Mouse (Mus musculus) heart, embryonic 10.5 days (tissue): ENCODE data around the gene Fbxl5. TPM values are rescaled to one million over a fixed set of nuclear protein-coding genes. Genes with fewer than 3 reads are reported as not detected.

ENCODE experiments used
- DNase-seq: peaks from one replicate; pipeline ENCODE4 v3.0.0-alpha.2; 2017; ENCODE audit warnings: low spot score
- H3K27ac ChIP-seq: fragments of 300-500 bp; sonication (generic); 2 replicates; pipeline ENCODE4 v1.5.1; 2016; ENCODE audit warnings: mild to moderate bottlenecking
- H3K27me3 ChIP-seq: fragments of 300-500 bp; sonication (generic); 2 replicates; pipeline ENCODE4 v1.6.1; 2016; ENCODE audit warnings: mild to moderate bottlenecking; ENCODE audit not compliant: poor library complexity, insufficient read depth, severe bottlenecking
- H3K36me3 ChIP-seq: fragments of 300-500 bp; sonication (generic); 2 replicates; pipeline ENCODE4 v1.6.1; 2016; ENCODE audit warnings: mild to moderate bottlenecking, moderate library complexity
- H3K4me1 ChIP-seq: fragments of 300-500 bp; sonication (generic); 2 replicates; pipeline ENCODE4 v1.6.1; 2016; ENCODE audit warnings: mild to moderate bottlenecking
- H3K4me3 ChIP-seq: fragments of 300-500 bp; sonication (generic); 2 replicates; pipeline ENCODE4 v1.5.1; 2016; ENCODE audit warnings: mild to moderate bottlenecking, moderate library complexity
- H3K9me3 ChIP-seq: fragments of 300-500 bp; sonication (generic); 2 replicates; pipeline ENCODE4 v1.6.1; 2016; ENCODE audit warnings: mild to moderate bottlenecking, moderate library complexity
- WGBS: fragments of 180-500 bp; shearing (Covaris S2); methylation state at CpG from one replicate; pipeline ENCODE4 v1.1.7; 2016; 5-methylcytosine and 5-hydroxymethylcytosine counted together
- polyA plus RNA-seq: library from polyadenylated mRNA; unstranded; fragments of >200 nt; fragmentation: Nextera tagmentation; extraction: Ambion mirVana; gene quantifications from 2 replicates; pipeline ENCODE4 v1.2.1, GENCODE M21; 2016

Gene Fbxl5
- polyA plus RNA-seq, 1 experiment from 2014 or later = 43.5 TPM

DNA sequence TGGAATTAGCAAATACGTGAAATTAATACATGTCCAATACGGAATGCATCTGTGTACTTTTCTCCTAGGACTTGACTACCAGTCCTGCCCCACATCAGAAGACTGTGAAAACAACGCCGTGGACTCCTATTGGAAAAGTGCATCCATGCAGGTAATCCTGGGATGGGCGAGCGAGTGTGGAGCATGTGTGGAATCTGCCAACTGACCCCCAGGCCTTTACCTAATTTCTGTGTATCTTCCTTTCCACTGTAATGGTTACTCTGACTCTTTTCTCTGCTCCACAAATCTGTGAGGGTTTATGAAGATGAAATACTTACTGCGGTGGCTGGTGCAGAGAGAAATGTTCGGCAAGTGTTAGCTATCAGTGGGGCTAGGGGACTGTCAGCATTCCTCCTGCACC lies 761 bp upstream of the Fbxl5 start:
- no peak for DNase-seq
- H3K9me3 ChIP-seq = no peaks in the 10 kb centered on the region
- no peaks in the 10 kb centered on the region for H3K27me3 ChIP-seq
- peaks cover 8% of the 10 kb centered on the region; the same call in 1 of the 2 replicates for H3K4me1 ChIP-seq
- WGBS = 89% methylated on average over 8 of the region's 8 CpGs
- H3K36me3 ChIP-seq = no peaks in the 10 kb centered on the region
- no peak overlapping the region for H3K4me3 ChIP-seq
- no peak overlapping the region for H3K27ac ChIP-seq

DNA sequence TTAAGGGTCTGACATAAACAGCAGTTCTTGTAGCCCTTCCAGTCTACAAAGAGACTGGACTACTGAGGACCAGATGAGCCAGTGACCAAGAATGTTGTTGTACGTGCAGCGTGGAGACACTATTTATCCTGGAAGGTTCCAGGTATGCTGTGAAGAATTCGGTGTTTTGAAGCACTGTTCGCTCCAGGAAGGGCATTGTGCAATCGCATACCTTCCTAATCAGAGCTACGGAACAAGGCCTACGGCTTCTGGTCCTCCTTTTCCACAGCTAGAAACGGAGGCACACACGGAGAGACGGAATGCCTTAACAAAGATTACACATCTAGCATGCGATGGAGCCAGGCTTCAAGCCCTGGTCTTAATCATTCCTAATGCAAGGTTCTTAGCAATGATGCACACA lies 653 bp downstream of the Fbxl5 start:
- Histone ChIP-seq H3K27ac (no peak overlapping the region), H3K36me3 (no peaks in the 10 kb centered on the region), H3K27me3 (no peaks in the 10 kb centered on the region), H3K4me3 (no peak overlapping the region), H3K9me3 (no peaks in the 10 kb centered on the region), H3K4me1 (peaks cover 8% of the 10 kb centered on the region; the same call in 1 of the 2 replicates)
- no peak for DNase-seq
- WGBS = 70% methylated on average over 11 of the region's 11 CpGs

GRCm38 (mm10) chr5:43818695-43819094 lies 2.7 kb downstream of the Fbxl5 start, which contains the start of gene Bst1:
Gene Bst1, plus strand, starts transcription at chr5:43818885.
- peaks cover 8% of the 10 kb centered on the region; the same call in 1 of the 2 replicates for H3K4me1 ChIP-seq
- no peaks in the 10 kb centered on the region for H3K36me3 ChIP-seq
- DNase-seq = no peak
- no peaks in the 10 kb centered on the region for H3K9me3 ChIP-seq
- H3K27me3 ChIP-seq = no peaks in the 10 kb centered on the region
- WGBS = 47% methylated on average over 12 of the region's 12 CpGs
- 0 out of 2 replicates have a peak within 1 kb of the TSS, but pooled peaks have one; percentile 36 for H3K27ac ChIP-seq
- no peak within 1 kb of the TSS for H3K4me3 ChIP-seq

DNA sequence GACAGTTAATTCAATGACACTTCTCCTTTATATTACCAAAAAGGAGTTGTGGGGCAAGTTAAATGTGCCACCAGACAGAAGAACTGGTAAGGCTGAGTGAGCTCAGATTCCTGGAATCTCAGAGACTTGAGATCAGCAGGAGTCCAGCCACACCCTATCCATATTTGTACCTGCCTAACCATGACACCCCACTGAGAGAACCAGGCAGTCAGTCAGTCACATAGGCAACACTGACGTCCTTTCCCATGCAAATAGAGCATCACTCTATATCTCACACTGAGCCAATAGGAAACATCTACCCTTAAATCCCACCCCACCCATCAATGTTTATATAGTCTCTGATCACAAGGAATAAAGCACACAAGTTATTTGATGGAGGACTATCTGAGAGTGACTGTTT lies 5.7 kb downstream of the Fbxl5 start:
- peaks cover 8% of the 10 kb centered on the region; the same call in 1 of the 2 replicates for H3K4me1 ChIP-seq
- no peak overlapping the region for H3K4me3 ChIP-seq
- no peaks in the 10 kb centered on the region for H3K36me3 ChIP-seq
- WGBS = 39% methylated on average over 1 of the region's 1 CpGs
- H3K27me3 ChIP-seq = no peaks in the 10 kb centered on the region
- no peak for DNase-seq
- no peaks in the 10 kb centered on the region for H3K9me3 ChIP-seq
- H3K27ac ChIP-seq = no peak overlapping the region

- no peaks in the 10 kb centered on the region for H3K27me3 ChIP-seq
- DNase-seq = no peak
- H3K27ac ChIP-seq = no peak overlapping the region
- no peaks in the 10 kb centered on the region for H3K36me3 ChIP-seq
- no peaks in the 10 kb centered on the region for H3K9me3 ChIP-seq
- peaks cover 8% of the 10 kb centered on the region; the same call in 1 of the 2 replicates for H3K4me1 ChIP-seq
- WGBS = 82% methylated on average over 2 of the region's 2 CpGs
- H3K4me3 ChIP-seq = no peak overlapping the region
These were observed 6.9 kb downstream of the Fbxl5 start for GRCm38 (mm10) chr5:43814536-43814935.

- no peaks in the 10 kb centered on the region for H3K4me1 ChIP-seq
- no peak for DNase-seq
- H3K4me3 ChIP-seq = no peak overlapping the region
- H3K9me3 ChIP-seq = no peaks in the 10 kb centered on the region
- WGBS = 85% methylated on average over 1 of the region's 1 CpGs
- H3K27ac ChIP-seq = no peak overlapping the region
- H3K36me3 ChIP-seq = no peaks in the 10 kb centered on the region
- no peaks in the 10 kb centered on the region for H3K27me3 ChIP-seq
These were observed 10.9 kb downstream of the Fbxl5 start for GRCm38 (mm10) chr5:43810427-43811062.

DNA sequence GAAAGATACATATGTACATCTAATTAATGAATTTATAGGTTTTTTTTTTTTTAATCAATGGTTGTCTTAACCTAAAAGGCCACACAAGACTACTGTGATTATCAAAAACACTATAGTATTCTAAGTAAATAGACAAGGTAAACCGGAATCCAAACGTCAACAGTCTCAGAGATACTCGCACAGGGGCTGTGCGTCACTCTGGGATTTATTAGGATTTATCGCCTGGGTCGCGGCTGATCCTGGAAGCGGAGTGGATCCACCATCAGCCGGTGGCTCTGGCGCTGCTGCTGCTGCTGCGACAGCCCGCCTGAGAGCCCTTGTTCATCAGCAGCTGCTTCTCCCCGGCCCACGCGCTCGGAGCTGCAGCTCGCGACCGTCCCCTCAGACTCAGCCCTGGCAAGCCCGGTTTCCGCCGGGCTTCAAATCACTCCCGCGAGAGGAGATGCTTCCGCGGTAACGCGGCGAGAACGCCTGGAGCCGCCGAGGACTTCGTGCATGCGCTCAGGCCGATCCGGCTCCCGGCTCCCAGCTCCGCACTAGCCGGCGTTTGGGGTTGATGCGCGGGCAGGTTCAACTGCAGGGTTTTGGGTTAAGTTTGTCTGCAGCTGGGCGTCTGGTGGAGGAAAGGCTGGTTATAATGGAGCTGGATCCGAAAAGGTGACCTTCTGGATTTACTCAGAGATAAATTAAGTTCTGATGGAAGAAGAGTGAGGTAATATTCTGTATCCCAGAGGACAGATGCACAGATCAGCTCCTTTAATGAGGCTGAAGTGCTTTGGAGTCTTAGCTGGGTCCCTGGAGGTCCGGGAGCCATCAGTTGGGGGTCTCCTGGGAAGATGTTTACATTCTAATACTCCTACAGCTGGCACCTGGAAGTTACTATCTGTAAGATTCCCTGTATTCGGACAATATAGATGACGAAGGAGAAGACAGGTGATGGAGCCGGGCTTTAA lies 13.4 kb downstream of the Fbxl5 start:
- Histone ChIP-seq H3K9me3 (no peaks in the 10 kb centered on the region), H3K27me3 (no peaks in the 10 kb centered on the region), H3K36me3 (no peaks in the 10 kb centered on the region), H3K4me1 (no peaks in the 10 kb centered on the region), H3K27ac (peak overlapping the region; percentile 89), H3K4me3 (peak overlapping the region; percentile 67)
- peak; percentile 95 for DNase-seq
- WGBS = 5% methylated on average over 48 of the region's 48 CpGs

DNA sequence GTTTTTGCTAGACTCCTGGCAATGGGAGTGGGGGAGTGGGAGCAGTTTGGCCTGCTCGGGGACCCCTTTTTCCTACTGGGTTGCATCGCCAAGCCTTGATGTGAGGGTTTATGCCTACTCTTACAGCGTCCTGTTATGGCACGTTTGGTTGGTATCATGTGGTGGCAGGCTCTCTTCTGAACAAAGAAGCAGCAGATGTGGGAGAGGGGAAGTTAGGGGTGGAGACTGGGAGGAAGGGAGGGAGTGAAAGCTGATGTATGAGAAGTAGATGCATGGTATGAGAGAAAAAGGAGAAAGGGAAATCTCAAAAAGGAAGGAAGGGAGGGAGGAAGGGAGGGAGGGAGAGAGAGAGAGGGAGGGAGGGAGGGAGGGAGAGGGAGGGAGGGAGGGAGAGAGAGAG lies 14.5 kb downstream of the Fbxl5 start:
- no peak overlapping the region for H3K27ac ChIP-seq
- H3K4me3 ChIP-seq = no peak overlapping the region
- no peaks in the 10 kb centered on the region for H3K36me3 ChIP-seq
- H3K27me3 ChIP-seq = no peaks in the 10 kb centered on the region
- no peak for DNase-seq
- no peaks in the 10 kb centered on the region for H3K4me1 ChIP-seq
- WGBS = 62% methylated on average over 4 of the region's 4 CpGs
- no peaks in the 10 kb centered on the region for H3K9me3 ChIP-seq

DNA sequence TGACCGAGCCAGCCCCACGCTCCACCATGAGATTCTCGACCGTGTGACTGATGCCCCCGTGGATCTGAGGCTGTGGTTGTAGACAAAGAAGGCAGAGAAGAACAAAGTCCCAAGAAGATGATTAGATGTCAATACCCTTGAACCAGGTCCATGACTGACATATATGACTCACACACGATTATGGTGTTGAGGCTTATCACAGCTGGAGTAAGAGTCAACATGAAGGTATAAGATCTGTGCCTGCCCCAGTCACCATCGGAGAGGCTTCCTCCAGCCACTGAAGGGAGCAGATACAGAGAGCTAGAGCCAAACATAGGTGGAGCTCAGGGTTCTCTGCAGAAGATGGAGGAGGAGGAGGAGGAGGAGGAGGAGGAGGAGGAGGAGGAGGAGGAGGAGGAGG lies 15.1 kb downstream of the Fbxl5 start:
- WGBS = 92% methylated on average over 7 of the region's 7 CpGs
- Histone ChIP-seq H3K27ac (no peak overlapping the region), H3K9me3 (no peaks in the 10 kb centered on the region), H3K27me3 (no peaks in the 10 kb centered on the region), H3K4me3 (no peak overlapping the region), H3K4me1 (no peaks in the 10 kb centered on the region), H3K36me3 (no peaks in the 10 kb centered on the region)
- no peak for DNase-seq

DNA sequence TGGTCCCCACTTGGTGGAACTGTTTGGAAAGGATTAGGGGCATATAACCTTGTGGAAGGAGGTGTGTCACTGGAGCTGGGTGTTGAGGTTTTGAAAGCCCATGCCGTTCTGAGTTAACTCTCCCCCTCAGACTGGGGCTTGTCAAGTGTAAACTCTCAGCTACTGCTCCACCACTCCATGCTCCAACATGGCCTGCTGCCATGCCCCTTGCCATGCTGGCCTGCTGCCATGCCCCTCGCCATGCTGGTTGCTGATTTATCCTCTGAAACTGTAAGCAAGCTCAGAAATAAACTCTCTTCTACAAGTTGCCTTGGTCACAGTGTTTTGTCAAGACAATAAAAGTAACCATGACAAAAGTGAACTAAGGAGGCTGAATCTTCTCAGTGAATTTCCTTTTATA lies 16.0 kb downstream of the Fbxl5 start:
- H3K27ac ChIP-seq = no peak overlapping the region
- WGBS = 86% methylated on average over 2 of the region's 2 CpGs
- H3K4me3 ChIP-seq = no peak overlapping the region
- no peak for DNase-seq
- no peaks in the 10 kb centered on the region for H3K36me3 ChIP-seq
- no peaks in the 10 kb centered on the region for H3K9me3 ChIP-seq
- no peaks in the 10 kb centered on the region for H3K4me1 ChIP-seq
- H3K27me3 ChIP-seq = no peaks in the 10 kb centered on the region

GRCm38 (mm10) chr5:43801798-43802197 lies 19.6 kb downstream of the Fbxl5 start:
- 86% methylated on average over 4 of the region's 4 CpGs for WGBS
- no peaks in the 10 kb centered on the region for H3K36me3 ChIP-seq
- no peak for DNase-seq

DNA sequence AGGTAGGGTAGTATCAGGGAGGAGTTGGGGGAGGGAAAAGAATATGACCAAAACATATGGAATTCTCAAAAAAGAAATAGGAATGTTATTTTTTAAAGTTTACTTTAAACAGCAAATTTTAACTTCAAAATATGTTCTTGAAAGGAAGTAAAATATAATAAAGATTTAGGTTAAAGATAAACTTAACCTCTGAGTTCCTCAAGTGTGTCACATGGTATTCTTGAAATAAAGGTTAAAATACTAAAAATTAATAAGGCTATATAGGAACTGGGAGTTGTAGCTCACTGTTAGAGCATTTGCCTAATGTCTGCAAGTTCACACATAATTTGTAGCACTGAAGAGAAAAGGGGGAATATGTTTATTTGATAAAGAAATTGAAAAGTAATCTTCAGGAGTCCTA lies 20.2 kb downstream of the Fbxl5 start:
- Histone ChIP-seq H3K4me1 (no peaks in the 10 kb centered on the region), H3K27me3 (no peaks in the 10 kb centered on the region)

More at GRCm38 (mm10) chr5:43801798-43802197, 19.6 kb downstream of the Fbxl5 start:
- H3K27me3 ChIP-seq = no peaks in the 10 kb centered on the region
- H3K4me3 ChIP-seq = no peak overlapping the region
- no peak overlapping the region for H3K27ac ChIP-seq
- no peaks in the 10 kb centered on the region for H3K9me3 ChIP-seq
- H3K4me1 ChIP-seq = no peaks in the 10 kb centered on the region

GRCm38 (mm10) chr5:43800700-43801099 lies 20.7 kb downstream of the Fbxl5 start:
- Histone ChIP-seq H3K4me3 (no peak overlapping the region), H3K27me3 (no peaks in the 10 kb centered on the region), H3K4me1 (no peaks in the 10 kb centered on the region), H3K9me3 (no peaks in the 10 kb centered on the region), H3K27ac (no peak overlapping the region), H3K36me3 (no peaks in the 10 kb centered on the region)
- DNase-seq = no peak
- WGBS = 52% methylated on average over 1 of the region's 1 CpGs

More for the DNA sequence above, 20.2 kb downstream of the Fbxl5 start:
- no peaks in the 10 kb centered on the region for H3K36me3 ChIP-seq
- no peak overlapping the region for H3K4me3 ChIP-seq
- no peaks in the 10 kb centered on the region for H3K9me3 ChIP-seq
- DNase-seq = no peak
- H3K27ac ChIP-seq = no peak overlapping the region
